Mouse (Mus musculus) retina, postnatal 7 days (tissue): ENCODE measurements around the gene Hdac7.
A peak's percentile ranks its signal among the peaks of the same experiment; 100 is the strongest.

ENCODE experiments used
- DNase-seq: peaks from one replicate; pipeline ENCODE4 v3.0.0-alpha.2; 2012; ENCODE audit warnings: low read depth, low spot score

Gene Hdac7

GRCm38 (mm10) chr15:97831987-97832640 is 12.2 kb downstream of the Hdac7 start:
- no peak for DNase-seq

GRCm38 (mm10) chr15:97831242-97831986 is 12.9 kb downstream of the Hdac7 start:
- DNase-seq: peak; percentile 45

- DNase-seq: no peak
Measured at GRCm38 (mm10) chr15:97830788-97831241, 13.5 kb downstream of the Hdac7 start.

- DNase-seq: no peak
Measured at GRCm38 (mm10) chr15:97830253-97830787, 14.0 kb downstream of the Hdac7 start.

- no peak for DNase-seq
Measured at GRCm38 (mm10) chr15:97829432-97829831, 14.9 kb downstream of the Hdac7 start.

GRCm38 (mm10) chr15:97828901-97829338 is 15.4 kb downstream of the Hdac7 start:
- no peak for DNase-seq

GRCm38 (mm10) chr15:97828221-97828842 is 16.0 kb downstream of the Hdac7 start:
- no peak for DNase-seq

- DNase-seq: no peak
Measured at GRCm38 (mm10) chr15:97827401-97827800, 16.9 kb downstream of the Hdac7 start.

- no peak for DNase-seq
Measured at GRCm38 (mm10) chr15:97826588-97827261, 17.6 kb downstream of the Hdac7 start.

- no peak for DNase-seq
Measured at GRCm38 (mm10) chr15:97825941-97826587, 18.2 kb downstream of the Hdac7 start.

GRCm38 (mm10) chr15:97825071-97825940 is 19.0 kb downstream of the Hdac7 start:
- DNase-seq: no peak

GRCm38 (mm10) chr15:97824042-97824441 is 20.3 kb downstream of the Hdac7 start:
- DNase-seq: no peak

- DNase-seq: no peak
Measured at GRCm38 (mm10) chr15:97823479-97823878, 20.8 kb downstream of the Hdac7 start.

- no peak for DNase-seq
Measured at GRCm38 (mm10) chr15:97822545-97823228, 21.6 kb downstream of the Hdac7 start.

GRCm38 (mm10) chr15:97821983-97822363 is 22.3 kb downstream of the Hdac7 start:
- no peak for DNase-seq

- no peak for DNase-seq
Measured at GRCm38 (mm10) chr15:97821321-97821982, 22.9 kb downstream of the Hdac7 start.

GRCm38 (mm10) chr15:97819937-97820336 is 24.4 kb downstream of the Hdac7 start:
- no peak for DNase-seq

GRCm38 (mm10) chr15:97816199-97816994 is 27.9 kb downstream of the Hdac7 start:
- DNase-seq: no peak
